Mouse (Mus musculus) embryonic facial prominence, embryonic 10.5 days (tissue): ENCODE measurements around the gene Tmem212. TPM values are rescaled to one million over a fixed set of nuclear protein-coding genes. Genes with fewer than 3 reads are reported as not detected.

ENCODE experiments used
- DNase-seq: peaks from one replicate; pipeline ENCODE4 v3.0.0-alpha.2; 2017; ENCODE audit warnings: low spot score
- H3K27ac ChIP-seq: fragments of 300-500 bp; sonication (generic); replicated peaks from 2 replicates; pipeline ENCODE4 v1.5.1; 2016; ENCODE audit warnings: mild to moderate bottlenecking
- H3K27me3 ChIP-seq: fragments of 300-500 bp; sonication (generic); replicated peaks from 2 replicates; pipeline ENCODE4 v1.6.1; 2016; ENCODE audit warnings: low read depth, mild to moderate bottlenecking; ENCODE audit not compliant: poor library complexity, severe bottlenecking
- H3K36me3 ChIP-seq: fragments of 300-500 bp; sonication (generic); replicated peaks from 2 replicates; pipeline ENCODE4 v1.6.1; 2016; ENCODE audit warnings: mild to moderate bottlenecking, moderate library complexity
- H3K4me1 ChIP-seq: fragments of 300-500 bp; sonication (generic); 2 replicates; pipeline ENCODE4 v1.6.1; 2016
- H3K4me3 ChIP-seq: fragments of 300-500 bp; sonication (generic); 2 replicates; pipeline ENCODE4 v1.5.1; 2016; ENCODE audit warnings: mild to moderate bottlenecking, moderate library complexity
- H3K9me3 ChIP-seq: fragments of 300-500 bp; sonication (generic); 2 replicates; pipeline ENCODE4 v1.6.1; 2016; ENCODE audit warnings: mild to moderate bottlenecking
- WGBS: fragments of 180-500 bp; shearing (Covaris S2); methylation state at CpG from one replicate; pipeline ENCODE4 v1.1.7; 2016; 5-methylcytosine and 5-hydroxymethylcytosine counted together
- polyA plus RNA-seq: library from polyadenylated mRNA; unstranded; fragments of >200 nt; fragmentation: Nextera tagmentation; extraction: Ambion mirVana; gene quantifications from 2 replicates; pipeline ENCODE4 v1.2.1, GENCODE M21; 2016

Tmem212 gene
- polyA plus RNA-seq, 1 experiment from 2014 or later: not detected

DNA sequence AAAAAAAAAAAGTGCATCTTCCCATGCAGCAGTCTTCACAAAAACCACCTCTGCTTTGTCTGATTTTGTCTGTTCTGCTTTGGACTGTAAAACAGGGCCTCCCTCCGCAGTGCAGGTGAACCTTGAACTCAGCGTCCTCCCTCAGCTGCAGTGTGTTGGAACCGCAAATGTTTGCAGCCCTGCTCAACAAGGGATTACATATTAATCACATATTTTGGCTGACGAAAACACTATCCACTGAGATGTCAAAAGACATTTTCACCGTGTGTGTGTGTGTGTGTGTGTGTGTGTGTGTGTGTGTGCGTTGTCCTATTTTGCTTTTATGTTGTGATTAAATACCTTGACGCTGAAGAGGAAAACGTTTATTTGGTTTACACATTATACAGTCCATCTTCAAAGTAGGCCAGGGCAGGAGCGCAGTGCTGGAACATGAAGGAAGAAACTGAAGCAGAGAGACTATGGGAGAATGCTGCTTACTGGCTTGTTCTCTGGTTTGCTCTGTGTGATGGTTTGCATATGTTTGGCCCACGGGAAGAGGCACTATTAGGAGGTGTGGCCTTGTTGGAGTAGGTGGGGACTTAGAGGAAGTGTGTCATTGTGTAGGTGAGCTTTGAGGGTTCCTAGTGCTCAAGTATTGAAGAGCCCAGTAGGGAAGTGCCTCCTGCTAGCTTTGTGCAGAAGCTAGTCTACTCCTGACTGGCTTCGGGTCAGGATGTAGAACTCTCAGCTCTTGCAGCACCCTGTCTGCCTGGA lies 25.3 kb upstream of the Tmem212 start:
- Histone ChIP-seq H3K9me3 (peaks cover 15% of the 10 kb centered on the region; the same call in 1 of the 2 replicates), H3K27ac (no peak overlapping the region), H3K27me3 (no peaks in the 10 kb centered on the region), H3K4me1 (no peaks in the 10 kb centered on the region), H3K4me3 (no peak overlapping the region), H3K36me3 (no peaks in the 10 kb centered on the region; the same call in 1 of the 2 replicates)
- no peak for DNase-seq
- 89% methylated on average over 11 of the region's 11 CpGs for WGBS

DNA sequence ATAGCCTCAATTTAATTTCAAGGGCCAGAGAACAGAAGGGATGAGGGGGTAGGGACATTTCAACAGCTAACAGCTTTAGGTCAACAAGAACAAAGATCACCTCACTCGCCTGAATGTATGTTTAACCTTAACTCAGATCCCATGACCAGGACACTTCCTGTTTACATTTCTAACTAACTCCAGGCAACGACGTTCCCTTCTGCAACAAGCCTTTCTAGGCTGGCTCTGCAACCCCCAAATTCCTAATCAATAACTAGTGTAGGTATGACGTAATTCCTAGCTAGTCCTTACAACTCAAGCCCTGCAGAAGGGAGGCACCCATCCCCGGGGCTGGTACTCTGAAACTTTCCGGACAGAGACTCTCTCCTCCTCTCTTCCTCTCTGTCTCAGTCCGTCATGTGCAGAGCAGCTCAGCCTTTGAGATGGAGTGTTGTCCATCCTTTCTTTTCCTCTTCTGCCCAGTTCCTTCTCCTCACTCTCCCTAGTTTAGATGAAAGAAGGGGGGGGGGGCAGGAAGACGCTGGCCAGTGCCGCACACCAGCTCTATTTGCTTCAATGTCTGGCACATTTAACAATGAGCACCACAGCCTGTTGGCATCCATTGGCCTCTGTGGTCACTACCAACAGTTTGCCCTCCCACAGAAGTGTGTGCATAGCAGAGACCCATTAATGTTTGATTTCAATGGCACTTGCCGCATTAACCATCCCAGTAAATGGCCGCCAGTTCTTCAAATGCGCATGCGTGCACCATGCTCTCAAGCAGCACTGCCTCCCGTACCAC lies 22.7 kb upstream of the Tmem212 start:
- Histone ChIP-seq H3K9me3 (peaks cover 15% of the 10 kb centered on the region; the same call in 1 of the 2 replicates), H3K36me3 (no peaks in the 10 kb centered on the region; the same call in 1 of the 2 replicates), H3K4me1 (no peaks in the 10 kb centered on the region), H3K4me3 (no peak overlapping the region), H3K27ac (no peak overlapping the region), H3K27me3 (no peaks in the 10 kb centered on the region)
- WGBS: 68% methylated on average over 14 of the region's 14 CpGs
- DNase-seq: no peak

DNA sequence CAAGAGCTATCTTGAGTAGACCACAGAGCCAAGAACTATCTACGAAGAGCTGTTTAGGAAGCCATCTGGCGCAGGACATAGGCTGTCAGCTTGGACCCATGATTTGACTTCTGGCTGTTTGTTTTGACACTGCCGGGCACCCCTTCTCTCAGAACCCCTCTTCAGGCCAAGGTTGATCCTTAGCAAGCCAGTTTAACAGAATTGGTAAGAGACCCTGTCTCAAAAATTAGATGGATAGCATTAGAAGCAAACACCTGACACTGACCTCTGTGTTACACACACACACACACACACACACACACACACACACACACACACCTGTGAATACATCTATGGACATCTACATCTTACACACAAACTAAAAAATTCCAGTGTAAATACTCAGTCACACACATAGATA lies 12.8 kb upstream of the Tmem212 start:
- Histone ChIP-seq H3K9me3 (no peaks in the 10 kb centered on the region), H3K27me3 (no peaks in the 10 kb centered on the region), H3K36me3 (no peaks in the 10 kb centered on the region), H3K27ac (no peak overlapping the region), H3K4me1 (peaks cover 4% of the 10 kb centered on the region; the same call in 1 of the 2 replicates), H3K4me3 (no peak overlapping the region)
- 95% methylated on average over 3 of the region's 3 CpGs for WGBS
- DNase-seq: no peak

DNA sequence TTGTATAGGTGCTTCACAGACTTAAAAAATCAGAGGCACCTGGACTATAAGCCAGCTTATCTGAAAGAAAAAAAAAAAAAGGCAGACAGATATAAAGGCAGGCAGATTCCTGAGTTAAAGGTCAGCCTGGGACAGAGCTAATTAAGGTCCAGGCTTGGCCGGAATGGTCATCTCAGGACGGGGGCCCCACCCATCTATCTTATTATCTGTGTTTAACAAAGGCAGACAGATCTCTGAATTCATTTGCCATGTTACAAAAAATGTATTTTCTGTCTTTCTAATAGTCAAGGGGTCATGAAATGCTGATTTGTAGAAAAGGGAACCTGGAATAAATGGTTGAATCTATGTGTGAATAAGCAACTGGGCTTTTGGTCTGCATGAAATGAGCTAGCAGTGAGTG lies 12.1 kb upstream of the Tmem212 start:
- Histone ChIP-seq H3K36me3 (no peaks in the 10 kb centered on the region), H3K27me3 (no peaks in the 10 kb centered on the region), H3K4me1 (peaks cover 4% of the 10 kb centered on the region; the same call in 1 of the 2 replicates), H3K27ac (no peak overlapping the region), H3K9me3 (no peaks in the 10 kb centered on the region), H3K4me3 (no peak overlapping the region)
- WGBS: 75% methylated on average over 2 of the region's 2 CpGs
- DNase-seq: no peak

DNA sequence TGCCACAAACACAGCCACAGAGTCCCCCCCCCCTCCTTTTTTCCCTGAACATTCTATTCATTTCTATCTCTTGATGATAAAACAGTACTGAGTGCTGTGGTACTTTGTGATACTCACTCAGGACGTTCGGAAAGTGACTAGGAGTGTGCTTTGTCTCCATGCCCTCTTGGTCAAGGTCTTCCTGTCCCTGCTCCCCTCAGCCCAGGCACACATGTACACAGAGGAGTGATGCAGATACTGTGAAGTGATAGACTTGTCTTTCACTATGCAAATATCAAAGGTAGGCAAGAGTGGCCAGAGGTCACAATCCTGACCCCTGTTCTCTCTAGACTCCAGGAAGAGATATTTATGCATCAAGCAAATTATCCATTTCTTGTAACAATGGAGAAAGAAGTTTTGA lies 11.1 kb upstream of the Tmem212 start:
- H3K27ac ChIP-seq: no peak overlapping the region
- H3K4me3 ChIP-seq: no peak overlapping the region
- no peaks in the 10 kb centered on the region for H3K9me3 ChIP-seq
- no peak for DNase-seq
- peaks cover 4% of the 10 kb centered on the region; the same call in 1 of the 2 replicates for H3K4me1 ChIP-seq
- H3K36me3 ChIP-seq: no peaks in the 10 kb centered on the region
- 81% methylated on average over 2 of the region's 2 CpGs for WGBS
- H3K27me3 ChIP-seq: no peaks in the 10 kb centered on the region

DNA sequence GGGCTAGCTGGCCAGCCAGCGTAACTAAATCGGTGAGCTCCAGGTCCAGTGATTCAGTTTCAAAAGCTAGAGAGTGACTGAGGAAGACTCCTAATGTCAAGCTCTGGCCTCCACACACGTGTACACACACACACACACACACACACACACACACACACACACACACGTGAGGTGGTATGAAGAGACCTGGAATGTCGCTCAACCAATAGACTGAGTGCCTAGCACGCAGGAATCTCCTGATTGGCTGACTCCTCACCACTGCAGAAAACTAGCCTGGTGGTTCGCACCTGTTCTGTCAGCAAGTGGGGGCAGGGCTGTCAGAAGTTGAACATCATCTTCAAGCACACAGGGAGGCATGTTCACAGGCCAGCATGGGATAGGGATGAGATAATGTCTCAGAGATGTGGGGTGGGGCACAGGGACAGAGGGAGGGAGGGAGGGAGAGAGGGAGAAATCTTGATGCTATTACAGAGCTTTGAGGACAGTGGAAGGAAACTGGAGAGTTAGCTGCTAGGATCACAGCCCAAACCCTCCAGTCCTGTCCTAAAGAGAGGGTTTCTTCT lies 10.6 kb upstream of the Tmem212 start:
- Histone ChIP-seq H3K27ac (no peak overlapping the region), H3K9me3 (no peaks in the 10 kb centered on the region), H3K27me3 (no peaks in the 10 kb centered on the region), H3K36me3 (no peaks in the 10 kb centered on the region), H3K4me3 (no peak overlapping the region), H3K4me1 (peaks cover 4% of the 10 kb centered on the region; the same call in 1 of the 2 replicates)
- 73% methylated on average over 7 of the region's 7 CpGs for WGBS
- no peak for DNase-seq

DNA sequence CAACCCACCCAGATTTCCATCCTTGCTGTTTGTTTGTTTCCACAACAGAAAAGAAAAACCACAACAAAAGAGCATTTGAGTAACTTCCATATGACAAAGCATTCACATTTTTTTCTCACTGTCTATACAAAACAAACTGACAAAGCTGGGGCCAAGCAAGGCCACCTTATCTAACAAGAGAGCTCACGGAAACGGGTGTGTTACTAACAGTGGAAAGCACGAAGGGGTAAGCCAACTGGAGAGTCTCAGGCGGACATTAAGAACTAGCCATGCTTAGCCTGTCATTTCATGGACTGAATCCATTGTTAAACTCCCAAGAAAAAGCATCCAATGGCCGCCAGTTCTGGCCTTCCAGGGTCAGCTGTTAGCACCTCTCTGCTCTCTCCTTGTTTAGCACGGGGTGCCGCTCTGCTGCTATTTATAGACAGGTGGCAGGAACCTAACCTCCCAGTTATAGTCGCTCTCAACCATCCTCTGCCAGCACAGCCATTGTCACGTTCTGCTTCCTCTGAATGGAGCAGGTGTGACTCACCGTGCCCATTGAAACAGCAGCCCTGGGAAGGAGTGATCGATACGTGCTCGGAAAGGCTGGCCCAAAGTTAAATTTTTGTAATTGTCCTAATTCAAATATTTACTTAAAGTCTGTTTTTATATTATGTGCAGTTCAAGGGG lies 8.6 kb upstream of the Tmem212 start:
- 75% methylated on average over 13 of the region's 13 CpGs for WGBS
- Histone ChIP-seq H3K4me3 (no peak overlapping the region), H3K9me3 (no peaks in the 10 kb centered on the region), H3K36me3 (no peaks in the 10 kb centered on the region), H3K27me3 (no peaks in the 10 kb centered on the region), H3K4me1 (peaks cover 4% of the 10 kb centered on the region; the same call in 1 of the 2 replicates), H3K27ac (no peak overlapping the region)
- DNase-seq: no peak

DNA sequence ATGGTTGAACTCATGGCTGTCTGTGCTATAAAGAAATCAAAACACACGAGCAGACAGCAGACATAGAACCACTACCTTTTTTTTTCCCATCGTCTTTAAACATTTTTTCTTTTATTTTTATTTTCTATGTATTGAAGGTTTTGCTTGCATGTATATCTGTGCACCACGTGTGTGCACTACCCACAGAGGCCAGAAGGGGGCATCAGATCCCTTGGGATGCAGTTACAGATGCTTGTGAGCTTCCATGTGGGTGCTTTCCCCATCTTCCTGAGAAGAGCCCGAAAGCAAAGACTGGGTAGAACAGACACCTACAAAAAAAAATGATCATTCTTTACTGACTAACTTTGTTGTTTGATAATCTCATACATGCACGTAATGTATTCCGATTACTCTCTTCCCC lies 5.7 kb upstream of the Tmem212 start:
- 90% methylated on average over 6 of the region's 6 CpGs for WGBS

DNA sequence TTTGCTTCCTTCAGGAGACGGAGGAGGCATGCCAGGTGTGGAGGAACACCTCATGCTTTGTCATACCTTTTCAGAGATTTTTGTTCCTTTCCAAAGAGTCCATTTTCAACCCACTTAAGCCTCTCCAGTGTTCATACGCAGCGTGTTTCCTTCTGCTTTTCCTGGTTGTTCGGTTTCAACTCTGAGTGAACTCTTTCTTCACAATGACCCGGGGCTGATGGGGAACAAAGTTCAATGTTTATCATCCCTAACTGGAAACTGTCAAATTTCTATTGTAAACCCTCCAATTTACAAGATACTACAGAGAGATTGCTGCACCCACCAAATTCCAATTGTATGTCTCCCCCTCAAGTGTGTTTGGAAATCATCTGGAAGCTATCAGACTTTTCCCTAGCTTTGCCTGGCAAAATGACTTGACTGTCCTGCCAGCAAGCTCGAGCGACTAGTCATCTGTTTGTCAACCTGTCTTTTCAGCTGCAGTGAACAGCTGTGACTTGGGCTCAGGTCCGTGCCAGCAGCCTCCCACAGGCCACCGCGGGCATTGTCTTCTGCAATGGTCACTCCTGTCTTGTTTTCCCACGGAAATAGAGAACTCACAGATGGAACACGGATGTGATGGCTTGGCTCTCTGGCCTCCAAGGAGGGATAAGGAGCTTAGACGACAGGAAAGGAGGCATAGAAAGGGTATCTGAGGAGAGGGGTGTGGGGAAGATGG lies 3.0 kb upstream of the Tmem212 start:
- H3K36me3 ChIP-seq: no peaks in the 10 kb centered on the region
- DNase-seq: no peak
- peak overlapping the region; percentile 16; the same call in 1 of the 2 replicates for H3K27ac ChIP-seq
- 72% methylated on average over 13 of the region's 13 CpGs for WGBS
- H3K4me1 ChIP-seq: peaks cover 19% of the 10 kb centered on the region
- H3K9me3 ChIP-seq: no peaks in the 10 kb centered on the region
- H3K4me3 ChIP-seq: no peak overlapping the region
- H3K27me3 ChIP-seq: no peaks in the 10 kb centered on the region

More for the DNA sequence above, 5.7 kb upstream of the Tmem212 start:
- no peaks in the 10 kb centered on the region for H3K27me3 ChIP-seq
- no peak overlapping the region for H3K27ac ChIP-seq
- H3K4me1 ChIP-seq: peaks cover 16% of the 10 kb centered on the region
- H3K4me3 ChIP-seq: no peak overlapping the region
- H3K9me3 ChIP-seq: no peaks in the 10 kb centered on the region
- no peak for DNase-seq
- no peaks in the 10 kb centered on the region for H3K36me3 ChIP-seq

DNA sequence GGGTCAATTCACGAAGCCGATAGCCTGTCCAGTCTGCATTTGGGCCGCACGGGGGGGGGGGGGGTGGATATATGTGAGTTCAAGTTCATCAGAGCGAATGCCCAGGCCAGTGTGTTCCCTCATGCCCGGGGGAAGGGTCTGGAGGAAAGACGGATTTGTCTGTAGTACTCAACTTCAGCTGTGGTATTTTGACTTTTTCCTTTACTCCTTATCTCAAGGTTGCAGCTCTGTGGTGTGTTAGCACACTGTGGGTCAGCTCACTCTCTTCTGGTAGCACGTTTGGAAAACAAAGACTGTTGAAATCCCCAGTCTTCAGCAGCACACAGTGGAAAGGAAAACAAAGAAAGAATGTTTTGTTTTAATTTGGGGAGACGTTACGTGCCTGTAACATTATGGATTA lies 2.0 kb upstream of the Tmem212 start:
- H3K36me3 ChIP-seq: no peaks in the 10 kb centered on the region
- no peak for DNase-seq
- 77% methylated on average over 10 of the region's 10 CpGs for WGBS
- no peaks in the 10 kb centered on the region for H3K27me3 ChIP-seq
- peaks cover 19% of the 10 kb centered on the region for H3K4me1 ChIP-seq
- no peaks in the 10 kb centered on the region for H3K9me3 ChIP-seq
- H3K27ac ChIP-seq: no peak overlapping the region
- H3K4me3 ChIP-seq: no peak overlapping the region

DNA sequence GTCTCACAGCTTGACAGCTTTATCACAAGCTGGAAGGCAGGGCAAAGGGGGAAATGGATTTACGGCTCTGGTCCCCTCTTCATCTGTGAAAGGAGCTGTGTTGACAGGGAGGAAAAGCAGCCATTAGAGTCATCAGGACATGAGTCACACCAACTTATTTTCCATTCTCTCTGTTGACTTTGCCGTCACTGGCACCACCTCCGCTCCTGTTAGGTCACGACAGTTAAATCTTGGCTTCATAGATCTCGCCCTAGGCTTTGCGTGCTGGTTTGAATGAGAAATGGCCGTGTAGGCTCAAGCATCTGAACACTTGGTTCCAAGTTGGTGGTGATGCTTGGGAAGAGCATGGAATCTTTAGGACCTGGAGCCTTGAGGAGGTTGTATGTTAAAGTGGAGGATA lies 9.6 kb downstream of the Tmem212 start:
- H3K4me3 ChIP-seq: no peak overlapping the region
- no peaks in the 10 kb centered on the region for H3K36me3 ChIP-seq
- DNase-seq: no peak
- WGBS: 88% methylated on average over 7 of the region's 7 CpGs
- no peak overlapping the region for H3K27ac ChIP-seq
- H3K9me3 ChIP-seq: no peaks in the 10 kb centered on the region
- no peaks in the 10 kb centered on the region for H3K27me3 ChIP-seq
- H3K4me1 ChIP-seq: 0 out of 2 replicates have a peak, but pooled peaks cover 7% of the 10 kb centered on the region

DNA sequence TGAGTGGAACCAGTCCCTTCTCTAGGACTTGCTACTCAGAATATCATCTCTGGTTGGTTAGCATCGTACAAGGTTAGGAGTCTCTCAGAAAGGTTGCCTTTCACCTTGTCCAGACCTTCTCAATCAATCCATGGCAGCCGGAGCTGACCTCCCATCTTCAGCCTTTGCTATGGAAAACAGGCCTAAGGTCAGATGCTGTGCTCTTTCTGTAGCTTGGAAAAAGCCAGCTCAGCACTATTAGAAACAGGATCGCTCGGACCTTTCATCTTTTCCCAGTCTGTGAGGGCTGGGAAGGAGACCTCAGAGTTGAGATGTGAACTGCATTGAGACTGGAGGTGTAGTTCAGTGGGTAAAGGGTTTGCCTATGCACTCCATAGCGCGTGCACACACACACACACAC lies 10.6 kb downstream of the Tmem212 start:
- H3K27me3 ChIP-seq: no peaks in the 10 kb centered on the region
- no peak overlapping the region for H3K4me3 ChIP-seq
- 0 out of 2 replicates have a peak, but pooled peaks cover 7% of the 10 kb centered on the region for H3K4me1 ChIP-seq
- H3K9me3 ChIP-seq: no peaks in the 10 kb centered on the region
- no peaks in the 10 kb centered on the region for H3K36me3 ChIP-seq
- no peak overlapping the region for H3K27ac ChIP-seq
- DNase-seq: no peak
- WGBS: 82% methylated on average over 6 of the region's 6 CpGs
